Mouse (Mus musculus) kidney, adult 2 months (tissue): Measurements from ENCODE around the gene Zfp536.

Experiments
- CTCF ChIP-seq: fragments of 200-500 bp; conservative IDR thresholded peaks from 2 replicates; pipeline ENCODE4 v1.5.1; 2011; ENCODE audit warnings: low read depth, mild to moderate bottlenecking, control low read depth, low read length, moderate library complexity, mixed read lengths; ENCODE audit not compliant: insufficient read depth, insufficient read length
- POLR2A ChIP-seq: fragments of 200-500 bp; IDR thresholded peaks from one replicate; pipeline ENCODE4 v1.6.1; 2011; ENCODE audit warnings: low read depth, low read length, control low read depth

DNA sequence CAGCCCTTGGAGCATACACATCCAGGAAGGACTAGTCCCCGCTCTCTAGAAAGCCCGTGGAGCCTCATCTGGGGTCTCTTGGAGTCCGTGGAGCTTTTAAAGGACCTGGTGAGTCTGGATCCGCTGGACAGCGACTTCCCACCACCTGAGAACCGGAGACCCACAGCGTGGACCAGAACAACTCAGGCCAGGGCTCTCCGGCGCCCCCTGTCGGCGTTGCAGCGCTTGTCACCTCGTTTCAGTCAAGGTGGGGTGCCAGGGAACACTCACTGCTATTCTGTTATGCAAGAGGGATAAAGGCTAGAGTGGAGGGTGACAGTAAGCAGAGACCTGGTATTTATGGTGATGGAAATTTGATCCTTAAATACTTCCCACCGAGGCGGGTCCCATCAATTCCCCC, 2.1 kb upstream of the Zfp536 start:
- TF ChIP-seq POLR2A (no peak), CTCF (peak; percentile 65)
